Mouse (Mus musculus) layer of hippocampus, adult 2 months (tissue): Measurements from ENCODE around the gene Fus. TPM values are rescaled to one million over a fixed set of nuclear protein-coding genes. Genes with fewer than 3 reads are reported as not detected.

Experiments
- DNase-seq, 2 experiments: peaks; one replicate each; pipeline ENCODE4 v3.0.0; 2022; ENCODE audit warnings: low spot score in 2 of 2
- H3K27ac ChIP-seq: fragments of 200-600 bp; 2 replicates; pipeline ENCODE4 v1.8.1; 2022
- H3K4me3 ChIP-seq: fragments of 200-600 bp; 2 replicates; pipeline ENCODE4 v1.8.1; 2022; ENCODE audit warnings: mild to moderate bottlenecking
- CTCF ChIP-seq: fragments of 200-600 bp; conservative IDR thresholded peaks from 2 replicates; pipeline ENCODE4 v1.8.1; 2022; ENCODE audit warnings: antibody characterized with exemption, mild to moderate bottlenecking, moderate library complexity
- long read RNA-seq, 2 experiments: library from polyadenylated mRNA; stranded (forward); transcript quantifications; one replicate each; pipeline ENCODE4 v2.0.0; 2021; ENCODE audit warnings: borderline mapping rate in 2 of 2
- total RNA-seq, 2 experiments: library from RNA; stranded (reverse); gene quantifications; 2 replicates each; pipeline ENCODE4 v1.2.3; 2021

Gene Fus
- total RNA-seq: 100 to 1,000 TPM; 345 to 392 TPM
- long read RNA-seq, experiment 1, full-length matches to known transcripts: 4 of 60 reads
- long read RNA-seq, experiment 1, partial matches to known transcripts: 16 of 60 reads
- long read RNA-seq, experiment 1, other reads (novel, unspliced or antisense): 40 of 60 reads
- long read RNA-seq, experiment 2, full-length matches to known transcripts: 4 of 72 reads
- long read RNA-seq, experiment 2, partial matches to known transcripts: 19 of 72 reads
- long read RNA-seq, experiment 2, other reads (novel, unspliced or antisense): 49 of 72 reads

GRCm38 (mm10) chr7:127967004-127967921, at the start of gene Fus:
TSS of gene Fus (plus strand) at chr7:127967457.
- TF ChIP-seq CTCF: peak; percentile 42
- peak; percentile 91 to 95 for DNase-seq
- Histone ChIP-seq H3K4me3 (peak within 1 kb of the TSS; percentile 78), H3K27ac (peak within 1 kb of the TSS; percentile 100)

DNA sequence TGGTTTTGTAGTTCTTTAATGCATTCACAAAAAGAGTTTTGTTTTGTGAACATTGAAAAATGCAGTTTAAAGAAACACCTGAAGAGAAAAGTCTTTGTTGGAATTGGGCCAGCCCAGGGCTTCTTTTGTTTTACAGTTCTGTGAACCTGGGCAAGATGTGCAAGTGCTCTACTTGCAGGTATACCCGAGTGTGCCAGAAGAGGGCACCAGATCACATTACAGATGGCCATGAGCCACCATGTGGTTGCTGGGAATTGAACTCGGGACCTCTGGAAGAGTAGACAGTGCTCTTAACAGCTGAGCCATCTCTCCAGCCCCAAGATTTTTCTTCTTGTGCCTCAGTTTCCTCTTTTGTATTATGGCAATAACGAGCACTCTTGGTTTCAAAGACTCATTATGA, 49.1 kb upstream of the Fus start:
- DNase-seq: no peak

GRCm38 (mm10) chr7:127919290-127919689, 48.0 kb upstream of the Fus start:
- no peak for DNase-seq
- Histone ChIP-seq H3K4me3 (no peak overlapping the region), H3K27ac (no peak overlapping the region)
- peak; percentile 65 for TF ChIP-seq CTCF

More for the DNA sequence above, 49.1 kb upstream of the Fus start:
- Histone ChIP-seq H3K4me3 (no peak overlapping the region), H3K27ac (no peak overlapping the region)
- TF ChIP-seq CTCF: peak; percentile 72

- no peak for DNase-seq
- Histone ChIP-seq H3K27ac (peak overlapping the region; percentile 66; the same call in 1 of the 2 replicates), H3K4me3 (no peak overlapping the region)
- peak; percentile 64 for TF ChIP-seq CTCF
These were observed 45.7 kb upstream of the Fus start for GRCm38 (mm10) chr7:127921516-127921915.

DNA sequence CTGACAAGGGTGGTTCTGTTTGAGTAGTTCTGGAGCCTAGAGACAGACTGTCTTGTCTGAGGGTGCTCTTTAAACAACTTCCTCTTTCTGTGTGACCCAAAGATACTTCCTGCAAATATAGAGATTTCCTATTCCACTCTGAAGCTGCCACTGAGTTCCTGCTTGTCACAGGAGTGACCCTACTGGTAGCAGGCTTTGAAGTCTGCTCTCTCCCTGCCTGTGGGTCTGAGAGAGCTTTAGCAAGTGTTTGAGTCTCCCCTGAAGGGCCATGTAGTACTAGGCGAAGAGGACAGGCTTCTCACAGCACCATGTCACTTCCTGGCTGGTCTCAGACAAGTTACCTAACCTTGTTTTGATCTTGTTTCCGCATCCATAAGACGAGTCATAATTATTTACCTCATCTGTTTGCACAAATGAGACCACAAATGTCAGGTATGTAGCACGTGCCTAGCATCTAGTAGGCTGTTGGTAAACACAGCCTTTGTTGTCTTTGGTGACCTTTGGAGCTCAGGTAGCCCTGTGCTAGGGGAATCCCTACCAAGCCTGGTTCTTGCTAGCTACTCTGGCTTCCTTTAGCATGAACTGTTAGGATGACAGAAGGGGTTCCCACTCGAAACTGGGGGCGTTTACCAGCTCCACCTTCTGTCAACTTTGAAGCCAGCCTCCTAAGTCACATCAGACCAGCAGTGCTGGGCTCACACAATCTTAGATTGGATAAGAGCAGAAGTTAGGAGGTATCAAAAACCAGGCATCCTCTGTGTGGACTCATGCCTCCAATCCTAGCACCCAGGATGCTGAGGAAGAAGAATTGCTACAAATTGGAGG, 44.6 kb upstream of the Fus start:
- Histone ChIP-seq H3K27ac (peak overlapping the region; percentile 66), H3K4me3 (no peak overlapping the region)
- no peak for TF ChIP-seq CTCF
- DNase-seq: no peak

GRCm38 (mm10) chr7:127923714-127924113, 43.5 kb upstream of the Fus start:
- Histone ChIP-seq H3K4me3 (no peak overlapping the region), H3K27ac (no peak overlapping the region)
- TF ChIP-seq CTCF: no peak
- no peak for DNase-seq

- Histone ChIP-seq H3K4me3 (no peak overlapping the region), H3K27ac (no peak overlapping the region)
- no peak for TF ChIP-seq CTCF
- DNase-seq: no peak
These were observed 42.0 kb upstream of the Fus start for GRCm38 (mm10) chr7:127925252-127925651.

DNA sequence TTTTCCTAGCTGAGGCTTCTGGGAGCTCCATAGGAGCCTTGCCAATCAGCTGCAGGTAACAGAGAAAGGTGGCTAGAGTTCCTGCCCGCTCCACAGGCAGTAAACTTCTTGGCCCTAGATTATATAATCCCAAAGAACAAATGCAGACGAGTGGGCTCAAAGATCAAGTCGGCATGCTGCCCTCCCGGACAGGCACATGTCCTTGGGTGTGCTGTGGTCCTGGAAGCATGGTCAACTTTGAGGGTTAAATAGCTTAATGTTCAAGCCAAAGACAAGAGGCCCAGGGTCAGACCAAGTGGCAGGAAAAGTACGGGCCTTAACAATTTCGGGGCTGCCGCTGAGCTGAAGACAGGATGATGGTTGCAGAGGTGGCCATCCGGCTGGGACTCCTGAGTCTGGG, 41.2 kb upstream of the Fus start:
- DNase-seq: no peak
- no peak overlapping the region for H3K4me3 ChIP-seq
- no peak overlapping the region for H3K27ac ChIP-seq
- no peak for TF ChIP-seq CTCF

GRCm38 (mm10) chr7:127926846-127927245, 40.4 kb upstream of the Fus start:
- Histone ChIP-seq H3K4me3 (no peak overlapping the region), H3K27ac (no peak overlapping the region)
- DNase-seq: no peak
- TF ChIP-seq CTCF: no peak

DNA sequence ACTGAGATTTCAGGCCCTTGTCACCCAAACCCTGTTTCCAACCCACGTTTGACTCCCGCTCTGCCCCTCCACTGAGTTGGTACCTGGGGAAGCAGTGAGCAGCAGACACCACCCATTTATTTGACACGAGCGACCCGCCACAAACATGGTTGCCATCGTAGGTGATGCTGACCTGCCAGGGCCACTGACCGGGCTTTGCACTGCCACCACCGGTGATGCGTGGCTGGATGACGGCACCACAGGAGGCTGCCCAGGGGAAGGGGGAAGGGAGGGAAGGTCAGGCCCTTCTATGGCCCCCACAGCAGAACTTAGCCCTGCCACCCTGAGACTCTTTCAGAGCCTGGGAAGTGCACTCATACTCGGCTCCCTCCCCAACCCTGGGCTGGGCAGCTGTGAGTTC, 39.5 kb upstream of the Fus start:
- TF ChIP-seq CTCF: no peak
- no peak overlapping the region for H3K27ac ChIP-seq
- no peak overlapping the region for H3K4me3 ChIP-seq
- no peak for DNase-seq

GRCm38 (mm10) chr7:127928596-127928995, 38.7 kb upstream of the Fus start:
- Histone ChIP-seq H3K4me3 (no peak overlapping the region), H3K27ac (no peak overlapping the region)
- peak; percentile 35 for TF ChIP-seq CTCF
- DNase-seq: no peak

DNA sequence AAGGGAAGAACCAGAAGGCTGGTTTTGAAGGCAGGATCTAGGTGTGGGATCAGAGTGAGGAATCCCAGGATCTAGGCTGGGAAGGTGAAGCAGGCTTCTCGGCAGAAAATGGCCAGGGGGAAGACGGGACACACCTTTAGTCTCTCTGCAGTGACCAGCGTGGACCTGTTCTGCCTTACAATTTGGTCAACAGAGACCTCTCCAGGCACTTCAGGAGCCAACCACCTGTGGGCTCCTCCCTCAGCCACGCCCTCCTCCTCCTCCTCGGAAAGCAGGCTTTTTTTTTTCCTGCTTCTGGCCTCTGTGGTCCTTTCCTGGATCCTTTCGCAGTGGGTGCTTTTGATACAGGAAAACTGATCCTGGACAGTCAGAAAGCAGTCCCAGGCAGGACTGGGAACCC, 37.3 kb upstream of the Fus start, which contains the start of gene Prss8:
TSS of gene Prss8 (minus strand) at position 182 of the 400 bp plus-strand sequence.
- no peak for TF ChIP-seq CTCF
- H3K27ac ChIP-seq: no peak within 1 kb of the TSS
- no peak within 1 kb of the TSS for H3K4me3 ChIP-seq
- no peak for DNase-seq

- Histone ChIP-seq H3K27ac (no peak overlapping the region), H3K4me3 (no peak overlapping the region)
- DNase-seq: no peak
- no peak for TF ChIP-seq CTCF
These were observed 36.6 kb upstream of the Fus start for GRCm38 (mm10) chr7:127930636-127931035.
